Mouse (Mus musculus) adrenal gland, postnatal 4 days (tissue): ENCODE data around the gene Espnl. TPM values are rescaled to one million over a fixed set of nuclear protein-coding genes. Genes with fewer than 3 reads are reported as not detected.

Experiments
- DNase-seq, 2 experiments: peaks; one replicate each; pipeline ENCODE4 v3.0.0; 2021 to 2022; ENCODE audit warnings: low spot score in 2 of 2, mixed read lengths in 2 of 2
- total RNA-seq, 2 experiments: library from RNA; stranded (reverse); gene quantifications; 2 replicates each; pipeline ENCODE4 v1.2.3; 2021

Gene Espnl
- total RNA-seq, 2 experiments from 2014 or later = 0.06 to 0.08 TPM

DNA sequence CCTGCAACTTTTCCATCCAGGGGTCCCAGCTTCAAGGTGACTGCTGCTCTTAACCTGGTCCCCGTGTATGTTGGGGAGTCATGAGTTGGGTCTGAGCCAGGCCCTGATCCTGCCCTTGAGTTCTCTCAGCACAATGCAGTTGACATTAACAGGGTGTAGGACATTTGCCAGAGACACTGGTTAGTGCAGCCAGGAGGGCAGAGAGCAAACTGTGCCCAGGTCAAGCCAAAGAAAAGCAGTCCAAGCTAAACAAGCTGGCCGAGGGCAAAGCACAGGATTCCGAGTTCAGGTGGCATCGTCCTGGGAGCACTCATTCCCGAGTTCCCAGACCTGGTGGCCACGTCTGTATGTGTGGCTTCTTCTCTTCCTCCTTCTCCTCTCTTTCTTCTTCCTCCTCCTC is 4.2 kb upstream of the Espnl start:
- no peak for DNase-seq

GRCm38 (mm10) chr1:91324646-91325045 is 2.8 kb downstream of the Espnl start:
- no peak for DNase-seq

DNA sequence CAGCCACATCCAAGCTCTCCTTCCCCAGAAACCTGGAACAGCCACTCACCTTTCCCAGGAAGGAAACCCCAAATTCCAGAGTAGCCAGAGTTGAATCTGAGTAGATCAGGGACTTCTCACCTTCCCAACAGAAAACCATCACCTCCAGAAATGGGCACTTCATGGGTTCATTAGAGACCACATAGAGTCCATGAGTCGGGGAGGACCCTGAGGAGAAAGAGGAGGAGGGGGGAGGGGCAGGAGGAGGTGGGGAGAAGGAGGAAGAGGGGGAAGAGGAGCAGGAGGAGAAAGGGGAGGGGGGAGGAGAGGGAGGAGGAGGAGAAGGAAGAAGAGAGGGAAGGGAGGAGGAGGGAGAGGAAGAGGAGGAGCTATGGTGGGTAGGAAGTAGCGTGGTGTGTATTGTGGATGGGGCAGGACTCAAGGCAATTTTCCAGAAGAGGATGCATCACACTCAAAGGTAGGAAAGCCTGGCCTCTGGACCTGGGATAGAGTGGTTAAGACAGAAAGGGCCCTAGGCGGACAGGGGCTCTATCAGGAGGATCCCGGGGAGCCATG is 3.7 kb downstream of the Espnl start:
- DNase-seq = no peak

GRCm38 (mm10) chr1:91332102-91332501 is 10.2 kb downstream of the Espnl start:
- DNase-seq = no peak

DNA sequence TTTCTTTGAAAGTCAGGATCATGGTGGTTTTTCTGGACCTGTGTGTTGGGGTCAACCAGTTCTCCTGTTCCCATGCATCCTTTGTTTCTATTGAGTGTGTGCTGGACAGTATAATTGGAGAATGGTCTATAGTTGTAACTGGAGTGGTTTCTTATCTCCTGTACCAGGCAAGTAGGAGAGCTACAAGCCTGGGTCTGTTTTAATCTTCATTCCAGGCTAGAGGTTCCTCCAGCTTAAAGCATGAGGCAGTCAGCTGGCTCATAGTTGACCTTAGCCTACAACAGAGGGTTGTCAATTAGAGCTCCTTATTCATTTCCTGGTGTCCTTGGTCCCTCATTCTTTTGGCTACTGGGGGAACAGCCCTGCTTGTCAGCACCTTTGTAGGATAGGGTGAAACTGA is 11.7 kb downstream of the Espnl start:
- no peak for DNase-seq

- DNase-seq = no peak
Measured at GRCm38 (mm10) chr1:91337355-91337754, 15.5 kb downstream of the Espnl start.

GRCm38 (mm10) chr1:91344001-91344400 is 22.1 kb downstream of the Espnl start:
- no peak for DNase-seq

DNA sequence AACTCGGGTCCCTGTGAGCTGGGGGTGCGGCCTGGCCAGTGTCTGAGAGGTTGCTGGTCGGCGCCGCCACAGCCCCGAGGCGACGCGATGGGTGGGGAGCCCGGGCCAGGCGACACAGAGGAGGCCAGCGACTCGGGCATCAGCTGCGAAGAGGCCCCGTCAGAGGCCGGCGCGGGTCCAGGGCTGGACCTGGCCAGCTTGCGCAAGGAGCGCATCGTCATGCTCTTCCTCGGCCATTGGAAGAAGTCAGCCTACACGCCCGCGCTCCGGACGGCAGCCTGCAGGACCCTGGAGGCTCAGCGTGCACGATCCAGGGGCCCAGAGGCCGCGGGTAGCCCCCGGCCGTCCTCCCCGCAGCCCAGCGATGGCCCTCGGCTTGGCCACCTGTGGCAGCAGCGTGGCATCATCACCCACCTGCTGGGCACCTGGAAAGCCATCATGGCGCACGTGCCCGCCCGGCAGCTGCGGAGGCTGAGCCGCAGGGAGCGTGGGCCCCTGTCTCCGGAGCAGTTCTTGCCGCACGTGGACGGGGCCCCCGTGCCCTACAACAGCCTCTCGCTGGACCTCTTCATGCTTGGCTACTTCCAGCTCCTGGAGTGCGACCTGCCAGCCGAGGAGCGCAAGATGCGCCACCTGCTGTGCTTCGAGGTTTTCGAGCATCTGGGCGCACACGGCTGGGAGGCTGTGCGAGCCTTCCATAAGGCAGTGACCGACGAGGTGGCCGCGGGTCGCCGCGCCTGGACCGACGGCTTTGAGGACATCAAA is 23.2 kb downstream of the Espnl start:
- no peak for DNase-seq

DNA sequence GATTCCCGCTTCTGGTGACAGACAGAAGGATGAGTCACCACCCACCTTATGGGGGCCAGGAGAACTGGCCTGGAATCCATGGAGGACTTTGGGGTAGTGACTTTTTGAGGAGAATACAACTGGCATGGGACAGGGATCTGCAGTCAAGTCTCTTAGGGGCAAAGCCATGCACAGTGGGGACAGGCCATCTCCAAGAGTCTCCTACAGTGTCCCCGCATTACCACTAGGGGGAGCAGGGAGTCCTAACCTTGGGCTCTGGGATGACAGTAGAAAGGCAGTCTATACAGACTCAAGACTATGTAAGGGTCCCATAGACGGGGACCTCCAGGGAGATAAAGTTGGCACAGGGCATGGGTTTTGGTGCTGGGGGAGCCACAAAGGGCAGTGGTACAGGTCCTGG is 25.0 kb downstream of the Espnl start:
- peak in 1 of 2 experiments; percentile 48 for DNase-seq

GRCm38 (mm10) chr1:91350841-91351240 is 29.0 kb downstream of the Espnl start, which contains the start of gene Klhl30:
TSS of gene Klhl30 (plus strand) at chr1:91351016.
- no peak for DNase-seq

DNA sequence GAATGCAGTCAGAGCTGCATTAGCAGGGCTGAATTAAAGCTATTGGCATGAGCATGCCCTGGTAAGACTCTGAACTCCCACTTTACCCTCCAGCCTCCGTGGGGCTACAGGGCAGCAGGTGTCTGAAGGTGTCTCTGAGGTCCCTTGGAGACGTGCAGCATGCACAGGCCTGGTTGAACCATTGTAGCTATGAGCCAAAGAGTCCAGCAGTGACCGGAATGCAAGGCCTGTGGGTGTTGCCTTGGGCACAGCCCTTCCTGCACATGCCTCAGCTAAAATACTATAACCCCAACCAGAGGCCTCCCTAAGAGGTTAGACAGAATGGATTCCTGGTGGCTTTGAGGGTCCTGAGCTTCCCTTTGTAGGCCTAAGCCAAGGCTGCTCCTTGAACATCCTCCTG is 29.4 kb downstream of the Espnl start:
- no peak for DNase-seq

DNA sequence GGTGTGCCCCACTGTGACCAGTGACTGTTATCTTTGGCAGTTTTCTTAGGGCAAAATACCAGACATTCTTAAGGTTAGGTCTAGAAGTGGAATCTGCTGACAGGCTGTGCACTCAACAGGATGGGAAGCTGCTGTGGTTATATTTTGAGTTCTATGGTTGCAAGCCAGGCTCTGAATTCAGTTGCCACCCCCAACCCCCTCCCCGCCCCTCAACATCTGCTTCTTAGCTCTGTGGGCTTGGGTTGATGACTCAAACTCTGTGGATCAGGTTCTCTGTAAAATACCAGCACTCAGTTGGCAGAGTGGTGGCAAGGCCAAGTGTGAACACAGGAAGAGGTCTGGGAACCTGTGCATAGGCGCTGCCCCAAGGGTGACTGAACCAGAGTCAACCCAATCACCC is 30.4 kb downstream of the Espnl start:
- DNase-seq = no peak

GRCm38 (mm10) chr1:91356105-91356504 is 34.2 kb downstream of the Espnl start:
- DNase-seq = no peak

DNA sequence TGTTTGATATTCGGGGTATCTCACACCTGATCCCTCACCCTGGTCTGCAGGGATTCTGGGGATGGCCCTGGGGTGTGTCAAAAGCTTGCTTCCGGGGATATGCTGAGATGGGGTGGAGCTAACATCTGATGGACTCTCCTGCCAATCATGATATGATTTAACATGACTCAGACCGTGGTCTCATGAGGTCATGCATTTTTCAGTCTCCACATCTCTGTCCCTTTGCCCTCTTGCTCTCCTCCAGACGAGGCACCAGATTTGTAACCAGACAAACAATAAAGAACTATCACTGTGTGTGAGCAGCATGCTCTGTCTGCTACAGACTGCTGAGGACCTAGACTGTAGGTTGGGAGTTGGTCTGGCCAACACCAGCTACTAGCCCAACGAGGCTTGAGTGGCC is 40.2 kb downstream of the Espnl start:
- DNase-seq = no peak

DNA sequence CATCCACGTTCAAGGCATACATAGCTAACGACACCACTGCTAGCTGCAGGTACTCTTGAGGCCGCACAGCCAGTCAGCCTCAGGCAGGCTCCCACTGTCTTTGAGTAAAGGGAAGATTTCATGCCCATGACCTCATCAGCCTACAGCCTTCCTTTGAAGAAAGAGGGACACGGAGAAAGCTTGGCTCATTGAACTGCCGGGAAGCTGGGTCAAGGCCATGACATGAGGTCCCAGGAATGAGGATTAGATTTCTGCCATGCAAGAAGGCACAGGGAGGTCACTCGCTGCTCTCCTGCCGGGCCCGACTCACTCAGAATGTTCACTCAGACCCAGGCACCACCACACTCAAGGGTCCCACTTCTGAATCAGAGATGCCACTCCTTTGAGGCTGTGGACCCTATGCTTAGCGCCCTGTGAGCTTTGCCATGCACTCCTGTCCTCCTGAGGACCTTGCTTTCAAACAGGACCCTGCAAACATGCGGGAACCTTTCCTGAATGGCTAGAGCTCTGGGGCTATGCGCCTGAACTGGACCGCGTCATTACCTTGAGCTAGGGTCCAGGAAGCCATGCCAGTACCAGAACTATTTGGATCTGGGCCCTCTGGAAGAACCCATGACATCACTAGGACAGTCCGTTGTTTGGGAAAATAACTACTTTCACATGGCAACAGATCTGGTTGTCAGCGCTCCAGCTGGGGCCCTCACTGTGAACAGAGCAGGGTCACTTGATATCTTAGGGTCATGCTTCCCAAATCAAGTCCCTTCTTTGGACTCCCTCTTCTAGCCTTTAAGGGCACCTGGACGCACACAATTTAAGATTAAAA is 43.2 kb downstream of the Espnl start:
- no peak for DNase-seq

GRCm38 (mm10) chr1:91365816-91366214 is 43.9 kb downstream of the Espnl start:
- no peak for DNase-seq

DNA sequence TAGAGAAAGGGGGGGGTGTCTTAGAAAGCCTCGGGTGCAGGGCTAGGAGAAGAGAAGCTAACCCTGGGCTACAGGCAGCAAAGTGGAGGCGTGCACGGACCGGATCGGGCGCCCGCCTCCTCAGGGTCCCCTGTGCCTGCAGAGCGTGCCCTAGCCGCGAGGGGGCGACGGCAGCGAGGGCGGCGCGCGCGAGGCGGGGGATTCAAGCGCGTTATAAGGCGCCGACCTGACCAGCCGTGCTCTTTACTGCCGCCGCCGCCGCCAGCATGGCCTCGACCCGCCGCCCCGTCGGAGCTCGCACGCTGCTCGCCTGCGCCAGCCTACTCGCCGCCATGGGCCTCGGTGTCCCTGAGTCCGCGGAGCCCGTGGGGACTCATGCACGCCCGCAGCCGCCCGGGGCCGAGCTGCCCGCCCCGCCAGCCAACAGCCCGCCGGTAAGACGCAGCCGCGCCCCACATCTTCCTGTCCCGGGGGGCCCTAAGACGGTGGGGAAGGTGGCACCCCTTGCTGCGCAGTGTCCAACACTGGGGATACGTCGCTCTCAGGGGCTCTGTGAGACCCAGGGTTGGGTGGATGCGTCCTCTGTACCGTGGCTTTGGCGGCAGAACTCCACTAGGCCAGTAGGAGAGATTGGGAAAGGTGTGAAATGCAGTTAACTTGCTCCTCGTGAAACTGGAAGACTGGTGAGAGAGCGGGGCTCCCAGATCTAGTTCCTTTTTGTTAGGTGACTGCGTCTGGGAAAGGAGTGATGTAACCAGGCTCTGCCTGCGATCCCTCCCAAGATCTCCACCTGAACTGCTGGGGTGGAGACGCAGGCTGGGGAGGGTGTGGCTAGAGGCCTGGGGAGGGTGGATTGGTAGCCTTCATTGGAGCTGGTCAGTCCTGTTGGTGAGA is 44.6 kb downstream of the Espnl start, which contains the start of gene Erfe:
Erfe (plus strand) TSS at position 216 of the 894 bp plus-strand sequence.
- peak; percentile 45 to 59 for DNase-seq

DNA sequence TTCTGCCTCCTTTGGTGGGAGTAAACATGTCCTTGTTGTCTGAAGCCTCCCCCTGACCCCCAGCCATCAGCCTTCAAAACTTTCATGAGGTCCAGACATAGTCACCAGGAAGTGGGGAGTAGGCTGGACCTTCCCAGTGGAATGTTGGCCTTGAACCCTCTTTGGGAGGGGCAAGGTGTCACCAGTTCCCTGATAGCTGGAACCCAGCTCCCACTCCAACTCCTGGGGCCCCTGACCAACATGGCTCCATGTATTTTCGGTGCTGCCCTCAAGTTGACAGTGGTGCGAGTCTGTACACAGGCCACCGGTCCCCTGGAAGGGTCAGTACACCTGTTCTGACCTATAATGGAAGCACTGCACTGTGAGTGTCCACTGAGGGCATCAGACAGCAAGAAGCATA is 45.4 kb downstream of the Espnl start:
- DNase-seq = no peak

DNA sequence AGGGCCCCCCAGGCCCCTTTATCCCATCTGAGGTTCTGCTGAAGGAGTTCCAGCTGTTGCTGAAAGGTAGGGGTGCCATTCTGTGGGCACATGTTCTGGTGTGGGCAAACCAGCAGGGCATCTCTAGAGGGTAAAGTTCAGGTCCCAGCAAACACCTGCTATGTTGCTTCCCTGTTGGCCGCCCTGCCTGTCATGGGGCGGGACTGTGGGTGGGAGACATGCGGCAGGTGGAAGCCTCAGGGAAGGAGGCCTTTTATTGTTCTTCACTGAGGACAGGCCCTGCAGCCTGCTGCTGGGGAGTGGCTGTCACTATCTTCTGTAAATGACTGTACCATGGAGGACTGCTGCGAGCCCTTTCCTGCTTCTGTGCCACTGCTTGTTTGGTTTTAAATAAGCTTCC is 47.5 kb downstream of the Espnl start:
- DNase-seq = no peak

- no peak for DNase-seq
Measured at GRCm38 (mm10) chr1:91370055-91370454, 48.2 kb downstream of the Espnl start.

DNA sequence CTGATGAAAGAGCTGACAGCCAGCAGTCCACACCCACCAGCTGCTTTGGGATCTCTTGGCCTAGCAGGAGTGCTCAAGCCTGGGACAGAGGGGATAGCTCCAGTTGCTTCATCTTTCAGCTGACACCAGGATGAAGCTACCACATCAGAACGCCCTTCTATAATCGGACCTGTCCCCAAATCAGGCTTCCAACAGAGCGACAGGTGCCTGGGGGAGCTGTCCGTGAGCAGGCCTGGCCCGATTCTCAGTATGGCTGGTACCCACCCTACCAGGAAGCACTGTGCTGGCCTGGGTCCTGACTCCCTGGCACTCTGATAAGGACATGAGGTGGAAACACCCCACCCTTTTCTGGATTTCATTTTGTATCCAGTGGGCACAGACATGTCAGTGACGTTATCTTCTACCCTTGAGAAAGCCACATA is 51.5 kb downstream of the Espnl start:
- DNase-seq = no peak
